Mouse (Mus musculus) kidney, adult 2 months (tissue): Measurements from ENCODE around the gene Samd3.

Source experiments
- CTCF ChIP-seq: fragments of 200-500 bp; conservative IDR thresholded peaks from 2 replicates; pipeline ENCODE4 v1.5.1; 2011; ENCODE audit warnings: low read depth, mild to moderate bottlenecking, control low read depth, low read length, moderate library complexity, mixed read lengths; ENCODE audit not compliant: insufficient read depth, insufficient read length
- POLR2A ChIP-seq: fragments of 200-500 bp; IDR thresholded peaks from one replicate; pipeline ENCODE4 v1.6.1; 2011; ENCODE audit warnings: low read depth, low read length, control low read depth

DNA sequence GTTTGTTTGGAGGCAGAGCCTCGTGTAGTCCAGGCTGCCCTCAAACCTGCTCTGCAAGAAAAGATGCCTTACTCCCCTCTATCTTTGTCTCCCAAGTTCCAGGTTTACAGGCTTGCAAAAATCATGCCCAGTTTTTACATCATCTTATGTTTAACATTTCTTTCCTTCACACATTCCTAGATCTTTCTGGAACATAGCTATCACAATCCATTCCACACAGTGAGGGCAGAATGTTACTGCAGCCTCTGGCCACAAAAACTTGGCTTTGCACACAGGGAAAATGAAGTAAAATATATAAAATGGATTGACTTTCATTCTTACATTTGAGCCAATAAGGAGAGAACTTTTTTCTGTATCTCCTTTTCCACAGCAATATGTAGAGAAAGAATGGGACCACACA lies 9.6 kb downstream of the Samd3 start:
- no peak for TF ChIP-seq CTCF
- TF ChIP-seq POLR2A: no peak
